Mouse (Mus musculus) bone marrow, adult 2 months (tissue): ENCODE results near the gene Car2.

Experiments used
- CTCF ChIP-seq: fragments of 200-500 bp; IDR thresholded peaks from 2 replicates; pipeline ENCODE4 v1.5.1; 2011; ENCODE audit warnings: low read length, control low read depth; ENCODE audit not compliant: control insufficient read depth, insufficient read depth
- POLR2A ChIP-seq: fragments of 200-500 bp; IDR thresholded peaks from 2 replicates; pipeline ENCODE4 v1.6.1; 2011; ENCODE audit warnings: low read depth, mild to moderate bottlenecking, control low read depth, low read length, borderline replicate concordance; ENCODE audit not compliant: control insufficient read depth

GRCm38 (mm10) chr3:14915355-14915754, 29.3 kb downstream of the Car2 start:
- TF ChIP-seq CTCF (no peak), POLR2A (no peak)
